Mouse (Mus musculus): Measurements from ENCODE around the gene Crip1. TPM values are rescaled to one million over a fixed set of nuclear protein-coding genes. Genes with fewer than 3 reads are reported as not detected.

Gene Crip1
- total RNA-seq, 1 experiment from 2014 or later = 28.9 TPM

DNA sequence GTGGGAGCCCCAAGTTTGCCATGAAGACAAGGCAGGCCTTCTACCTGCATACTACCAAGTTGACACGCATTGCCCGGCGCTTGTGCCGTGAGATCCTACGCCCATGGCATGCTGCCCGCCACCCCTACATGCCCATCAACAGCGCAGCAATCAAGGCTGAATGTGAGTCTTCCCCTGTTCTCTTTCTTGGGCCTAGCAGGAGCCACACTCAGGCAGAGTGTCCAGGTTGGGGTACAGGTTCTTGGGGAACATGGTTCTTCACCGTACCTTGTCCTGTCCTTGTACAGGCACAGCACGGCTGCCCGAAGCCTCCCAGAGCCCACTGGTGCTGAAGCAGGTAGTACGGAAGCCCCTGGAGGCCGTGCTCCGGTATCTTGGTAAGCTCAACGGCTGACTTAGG lies 14.5 kb upstream of the Crip1 start:
- DNase-seq = no peak

DNA sequence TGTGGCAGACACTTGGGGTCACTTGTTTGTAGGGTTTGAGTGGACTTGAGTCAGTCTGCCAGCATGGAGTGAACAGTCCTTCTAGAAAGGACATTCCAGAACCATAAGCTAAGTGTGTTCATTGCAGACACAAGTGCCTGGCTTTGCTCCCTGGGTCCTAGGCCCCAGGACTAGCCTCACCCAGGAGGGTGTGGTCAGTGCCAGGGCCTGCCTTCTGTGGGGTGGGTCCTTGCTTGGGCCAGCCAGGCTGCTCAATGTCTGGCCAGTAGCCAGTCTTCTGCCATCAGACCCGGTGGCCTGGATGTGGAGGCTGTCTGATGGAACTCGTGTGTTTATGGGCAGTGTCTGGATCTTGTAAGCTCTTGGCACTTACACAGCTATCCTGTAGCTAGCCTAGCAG lies 13.5 kb upstream of the Crip1 start:
- peak; percentile 31 for DNase-seq

DNA sequence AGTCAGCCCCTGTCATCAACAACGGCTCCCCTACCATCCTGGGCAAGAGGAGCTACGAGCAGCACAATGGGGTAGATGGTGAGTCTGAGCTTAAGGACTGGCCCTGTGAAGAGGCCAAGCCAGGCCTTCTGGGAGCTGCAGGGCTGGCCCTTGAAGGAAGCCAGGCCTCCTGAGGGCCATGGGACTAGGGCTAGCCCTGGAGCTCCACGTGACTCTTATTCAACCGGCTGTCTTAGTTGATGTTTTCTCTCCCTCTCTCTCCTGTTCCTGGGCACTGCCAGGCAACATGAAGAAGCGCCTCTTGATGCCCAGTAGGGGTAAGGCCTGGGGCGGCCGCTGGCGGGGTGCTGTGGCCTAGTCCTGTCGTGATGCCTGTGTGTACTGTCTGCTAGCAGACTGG lies 12.9 kb upstream of the Crip1 start:
- DNase-seq = no peak

DNA sequence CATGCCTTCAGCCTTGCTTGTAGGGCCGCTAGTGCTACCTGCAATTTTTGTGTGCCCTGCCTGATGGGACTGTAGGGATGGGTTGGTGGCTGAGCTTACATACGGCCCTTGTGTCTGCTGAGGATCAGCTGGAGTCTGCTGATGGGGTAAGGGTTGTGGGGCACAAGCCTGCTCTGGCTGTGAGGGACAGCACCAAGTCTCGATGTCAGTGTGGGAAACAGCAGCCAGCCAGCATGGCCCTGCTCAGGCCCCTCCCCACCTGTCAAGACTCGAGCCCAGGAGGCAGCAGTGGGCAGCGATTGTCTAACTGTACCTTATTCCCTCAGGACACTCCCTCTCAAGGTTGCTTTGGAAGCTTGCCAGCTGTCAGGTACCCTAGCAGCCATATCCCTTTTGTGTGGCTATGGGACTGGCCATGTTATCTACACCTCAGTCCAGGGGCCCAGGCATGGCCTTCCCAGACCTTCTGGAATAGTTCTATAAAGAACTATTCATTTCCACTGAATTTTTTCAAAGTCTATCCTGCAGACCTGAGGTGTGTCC lies 12.2 kb upstream of the Crip1 start:
- DNase-seq = no peak

DNA sequence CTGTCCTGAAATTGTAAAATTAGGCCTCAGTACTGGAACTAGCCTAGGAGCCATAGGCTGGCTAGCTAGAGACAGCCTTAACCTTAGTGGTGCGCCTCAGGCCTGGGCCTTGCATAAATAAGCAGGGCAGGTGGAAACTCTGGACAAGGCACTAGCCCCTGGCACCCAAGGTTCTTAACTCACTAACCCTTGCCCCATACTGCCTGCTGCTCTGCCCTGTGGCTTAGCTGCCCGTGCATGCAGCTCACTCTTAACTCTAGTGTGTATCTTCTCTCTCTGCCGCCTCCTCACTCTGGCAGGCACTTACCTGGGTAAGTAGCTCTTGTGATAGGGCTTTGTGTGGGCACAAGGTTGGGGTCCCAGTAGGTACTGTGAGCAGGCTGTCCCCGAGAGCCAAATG lies 11.6 kb upstream of the Crip1 start:
- DNase-seq = no peak

DNA sequence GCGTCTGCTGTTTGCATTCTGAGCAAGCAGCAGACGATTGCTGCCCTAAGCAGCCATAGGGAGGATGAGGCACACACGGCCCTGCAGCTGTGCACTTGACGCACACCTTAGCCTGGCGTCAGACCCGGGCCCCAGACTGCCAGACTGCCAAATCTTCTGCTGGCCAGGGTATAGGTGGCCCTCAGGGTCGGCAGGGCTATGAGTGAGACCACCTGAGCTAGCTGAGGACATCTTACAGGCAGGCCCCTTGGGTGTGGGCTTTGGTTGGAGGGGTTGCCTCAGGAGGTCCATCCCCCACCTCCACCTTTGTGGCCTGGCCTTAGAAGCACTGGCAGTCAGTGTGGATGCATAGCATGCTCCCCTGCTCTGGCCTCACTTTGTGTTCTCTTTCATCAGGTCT lies 10.7 kb upstream of the Crip1 start:
- no peak for DNase-seq

DNA sequence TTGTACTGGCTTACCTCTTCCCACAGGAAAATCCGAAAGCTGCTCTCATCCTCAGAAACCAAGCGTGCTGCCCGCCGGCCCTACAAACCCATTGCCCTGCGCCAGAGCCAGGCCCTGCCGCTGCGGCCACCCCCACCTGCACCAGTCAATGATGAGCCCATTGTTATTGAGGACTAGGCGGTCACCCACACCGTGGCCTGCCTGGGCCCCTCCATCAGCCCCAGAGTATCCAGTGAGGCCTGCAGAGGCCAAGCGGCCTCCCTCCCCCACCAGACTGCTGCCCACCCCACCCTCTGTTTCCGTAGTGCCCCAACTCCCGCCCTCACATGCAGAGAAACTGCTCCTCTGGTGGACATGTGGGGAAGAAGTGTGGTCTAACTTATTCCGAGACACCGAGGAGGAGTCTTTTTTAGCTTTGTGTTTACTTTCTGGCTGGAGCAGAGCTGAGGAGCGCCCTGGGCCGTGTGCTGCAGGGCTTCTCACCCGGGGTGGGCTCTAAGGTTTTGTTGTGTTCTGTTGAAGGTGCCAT lies 9.6 kb upstream of the Crip1 start:
- DNase-seq = no peak

DNA sequence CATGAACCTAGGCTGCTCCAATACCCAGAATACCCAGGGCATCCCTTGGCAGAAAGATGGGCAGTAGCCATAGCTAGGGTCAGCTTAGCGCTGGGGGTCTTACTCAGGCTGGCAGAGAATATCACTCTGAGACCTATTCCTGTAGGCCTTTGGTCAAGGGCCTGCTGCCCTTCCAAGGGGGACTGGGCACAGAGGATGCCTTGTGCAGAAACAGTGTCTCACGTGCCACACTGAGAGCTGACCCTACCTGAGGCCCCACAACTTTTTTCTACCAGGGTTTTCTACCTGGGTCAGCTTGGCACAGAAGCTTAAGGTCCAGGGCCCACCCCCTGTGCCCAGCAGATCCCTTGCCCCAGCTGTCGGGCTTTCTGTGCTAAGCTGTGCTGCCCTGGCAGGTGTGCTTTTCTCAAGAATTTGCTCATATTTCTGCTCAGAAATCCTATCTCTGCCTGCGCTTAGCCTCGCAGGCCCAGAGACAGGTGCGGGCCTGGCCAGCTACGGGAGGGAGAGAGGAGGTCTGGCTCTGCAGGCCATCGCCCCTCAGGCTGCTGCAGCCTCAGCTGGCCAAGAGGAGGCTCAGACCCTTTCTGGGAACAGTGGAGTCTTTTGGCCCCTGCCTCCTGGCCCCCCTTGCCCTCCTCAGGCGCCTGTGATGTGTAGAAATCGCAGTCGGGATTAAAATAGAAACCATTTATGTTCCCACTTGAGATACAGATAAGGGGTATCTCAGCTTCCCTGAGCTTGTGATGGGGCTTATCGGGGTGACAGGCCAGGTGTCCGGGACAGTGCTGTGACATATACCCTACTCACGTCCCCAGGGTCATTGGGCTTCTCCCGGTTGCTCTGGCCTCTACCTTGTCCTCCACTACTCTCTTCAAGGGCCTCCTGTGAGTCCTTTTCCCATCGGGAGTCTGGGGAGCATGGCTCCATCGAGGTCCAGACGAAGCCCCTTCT lies 8.6 kb upstream of the Crip1 start:
- no peak for DNase-seq

DNA sequence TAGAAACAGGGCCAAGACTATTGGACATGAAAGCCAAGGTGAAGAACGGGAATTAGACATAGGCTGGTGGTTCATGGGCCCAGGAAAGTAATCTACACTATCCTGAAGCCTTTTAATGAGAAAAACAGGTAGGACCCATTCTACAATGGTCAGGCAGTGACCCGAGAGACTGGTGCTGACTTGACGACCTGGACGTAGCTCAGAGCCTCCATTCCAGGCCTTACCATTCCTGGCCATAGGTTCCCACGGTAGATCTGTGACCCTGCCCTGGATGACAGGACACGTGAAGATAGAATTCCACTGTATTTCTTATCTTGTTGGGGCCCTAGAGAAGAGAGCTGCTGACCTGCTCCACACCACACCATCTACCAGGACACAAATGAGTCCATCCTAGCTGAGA lies 7.8 kb upstream of the Crip1 start:
- no peak for DNase-seq

DNA sequence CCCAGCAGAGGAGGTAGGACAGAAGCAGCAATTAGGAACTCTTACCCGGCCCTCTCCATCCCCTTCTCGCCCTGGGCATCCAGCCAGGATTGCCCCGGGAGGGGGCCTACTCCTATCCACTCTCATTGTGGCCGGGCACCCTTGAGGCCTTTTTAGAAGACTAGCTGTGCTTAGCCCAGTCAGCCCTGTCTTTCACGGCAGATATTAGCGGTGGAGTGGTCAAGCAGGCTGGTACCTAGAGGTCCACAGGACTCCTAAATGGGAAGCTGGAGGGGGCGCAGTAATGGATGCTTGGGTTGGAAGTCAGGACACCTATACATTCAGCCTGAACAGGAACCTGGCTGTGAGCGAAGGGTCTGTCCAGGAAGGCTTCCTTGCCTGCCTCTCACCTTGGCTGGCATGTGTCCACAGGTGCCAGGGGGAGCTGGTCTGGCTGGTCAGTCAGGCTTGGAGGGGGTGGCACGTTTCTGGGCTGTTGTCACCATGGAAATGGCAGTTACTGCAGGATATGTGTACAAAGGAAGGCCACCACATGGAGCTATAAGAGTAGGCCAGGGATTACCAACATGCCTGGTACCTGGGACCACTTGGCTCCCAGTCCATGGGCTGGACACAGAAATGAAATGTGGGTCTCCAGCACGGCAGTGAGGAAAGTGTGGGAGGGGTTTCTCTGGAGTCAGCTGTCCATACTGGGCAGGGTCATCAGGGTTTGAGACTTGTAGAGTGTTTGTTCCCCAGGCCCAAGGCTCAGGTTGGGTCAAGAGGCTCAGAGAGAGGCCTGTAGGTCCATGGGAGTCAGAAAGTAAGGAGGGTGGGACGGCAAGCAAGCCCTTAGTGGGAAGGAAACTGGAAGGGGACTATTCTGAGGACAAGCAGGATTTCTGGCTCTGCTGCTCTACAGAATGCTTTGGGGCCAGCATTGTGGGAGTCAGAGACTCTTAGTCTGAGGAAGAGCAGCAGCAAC lies 6.9 kb upstream of the Crip1 start:
- no peak for DNase-seq

DNA sequence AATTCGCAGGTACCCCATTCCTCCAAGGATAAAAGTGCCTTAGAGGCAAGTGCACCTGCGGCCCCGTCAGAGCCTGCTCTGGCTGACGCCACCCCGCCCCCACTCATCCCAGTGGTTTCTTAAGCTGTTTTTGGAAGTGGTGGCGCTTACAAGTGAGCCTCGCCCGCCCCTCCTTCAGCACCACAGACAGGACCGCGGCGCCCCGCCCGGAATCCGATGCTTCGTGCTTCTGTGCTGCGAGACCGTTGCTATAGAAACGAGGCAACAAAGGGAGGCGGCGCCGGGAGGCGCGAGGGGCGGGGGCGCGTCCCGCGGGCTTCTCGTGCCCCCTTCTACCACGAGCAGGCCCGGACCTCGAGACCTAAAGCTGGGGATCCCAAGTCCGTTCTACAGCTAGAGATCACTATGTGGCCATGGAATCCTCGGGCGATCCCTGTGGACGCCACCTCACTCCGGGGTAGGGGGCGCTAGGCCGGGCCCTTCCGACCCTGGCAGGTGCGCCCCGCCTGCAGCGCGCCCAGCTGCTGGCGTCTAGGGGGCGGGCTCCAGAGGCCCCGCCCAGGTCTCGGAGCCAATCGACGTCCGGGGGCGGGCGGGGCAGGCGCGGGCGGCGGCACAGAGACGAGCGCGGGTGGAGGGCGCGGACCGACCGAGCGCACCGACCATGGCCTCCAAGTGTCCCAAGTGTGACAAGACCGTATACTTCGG lies 6.1 kb upstream of the Crip1 start, which contains the start of gene Crip2:
Gene Crip2 (plus strand): TSS at position 329 of the 708 bp plus-strand sequence.
- peak; percentile 85 for DNase-seq

DNA sequence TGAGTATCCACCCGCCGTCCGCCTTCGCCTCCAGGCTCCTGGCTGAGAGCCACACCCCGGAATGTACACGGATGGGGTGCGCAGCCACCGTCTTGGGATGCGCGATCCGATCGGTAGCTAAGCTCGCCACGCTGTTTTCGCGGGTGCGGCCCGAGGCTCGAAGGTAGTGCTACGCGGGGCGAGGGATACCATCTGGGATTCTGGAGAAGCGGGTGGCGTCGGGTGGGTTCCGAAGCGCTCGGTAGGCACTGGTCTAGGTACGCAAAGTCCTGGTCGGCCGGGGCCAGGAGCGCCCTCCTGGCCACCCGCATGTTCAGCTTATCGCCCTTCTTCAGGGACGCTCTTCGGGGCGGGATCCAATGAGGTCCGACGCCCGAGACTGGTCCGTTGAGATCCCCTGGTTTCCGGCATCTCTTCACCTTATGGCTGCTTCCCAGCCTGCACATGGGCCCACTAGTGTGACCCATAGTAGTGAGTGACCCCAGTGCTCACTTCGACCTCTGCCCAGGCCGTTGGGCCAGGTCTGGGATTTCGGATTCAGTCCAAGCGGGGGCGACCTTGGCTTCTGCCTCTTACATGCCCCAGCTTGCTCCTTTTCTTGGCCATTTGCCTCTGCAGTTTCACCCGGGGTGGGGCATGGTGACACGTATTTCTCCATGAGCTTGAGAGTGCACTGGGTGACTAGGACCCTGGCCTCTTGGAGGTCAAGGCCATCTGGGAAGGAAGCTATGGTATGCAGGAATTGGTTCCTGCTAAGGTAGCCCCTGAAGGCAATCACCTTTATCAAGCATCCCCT lies 5.3 kb upstream of the Crip1 start:
- peak; percentile 37 for DNase-seq

DNA sequence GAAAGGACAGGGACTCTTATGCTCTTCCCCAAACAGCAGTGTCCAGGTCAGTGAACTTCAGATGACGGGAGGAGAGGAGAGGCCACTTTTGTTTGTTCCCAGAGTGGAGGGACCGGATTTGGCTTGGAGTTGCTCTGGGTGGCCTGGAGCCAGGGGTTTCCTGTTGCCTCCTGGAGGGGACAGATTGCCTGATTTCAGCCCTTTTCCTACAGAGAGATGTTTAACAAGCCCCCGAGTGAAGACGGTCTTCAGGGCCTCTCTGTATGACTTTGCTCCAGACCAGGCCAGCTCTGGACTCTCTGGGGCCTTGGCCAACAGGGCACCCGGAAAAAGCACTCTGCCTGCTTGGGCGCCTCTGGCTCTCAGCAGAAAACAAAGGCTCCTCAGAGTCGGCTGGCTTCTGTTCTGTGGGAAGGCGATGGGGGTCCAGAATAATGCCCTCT lies 4.6 kb upstream of the Crip1 start:
- peak; percentile 45 for DNase-seq

DNA sequence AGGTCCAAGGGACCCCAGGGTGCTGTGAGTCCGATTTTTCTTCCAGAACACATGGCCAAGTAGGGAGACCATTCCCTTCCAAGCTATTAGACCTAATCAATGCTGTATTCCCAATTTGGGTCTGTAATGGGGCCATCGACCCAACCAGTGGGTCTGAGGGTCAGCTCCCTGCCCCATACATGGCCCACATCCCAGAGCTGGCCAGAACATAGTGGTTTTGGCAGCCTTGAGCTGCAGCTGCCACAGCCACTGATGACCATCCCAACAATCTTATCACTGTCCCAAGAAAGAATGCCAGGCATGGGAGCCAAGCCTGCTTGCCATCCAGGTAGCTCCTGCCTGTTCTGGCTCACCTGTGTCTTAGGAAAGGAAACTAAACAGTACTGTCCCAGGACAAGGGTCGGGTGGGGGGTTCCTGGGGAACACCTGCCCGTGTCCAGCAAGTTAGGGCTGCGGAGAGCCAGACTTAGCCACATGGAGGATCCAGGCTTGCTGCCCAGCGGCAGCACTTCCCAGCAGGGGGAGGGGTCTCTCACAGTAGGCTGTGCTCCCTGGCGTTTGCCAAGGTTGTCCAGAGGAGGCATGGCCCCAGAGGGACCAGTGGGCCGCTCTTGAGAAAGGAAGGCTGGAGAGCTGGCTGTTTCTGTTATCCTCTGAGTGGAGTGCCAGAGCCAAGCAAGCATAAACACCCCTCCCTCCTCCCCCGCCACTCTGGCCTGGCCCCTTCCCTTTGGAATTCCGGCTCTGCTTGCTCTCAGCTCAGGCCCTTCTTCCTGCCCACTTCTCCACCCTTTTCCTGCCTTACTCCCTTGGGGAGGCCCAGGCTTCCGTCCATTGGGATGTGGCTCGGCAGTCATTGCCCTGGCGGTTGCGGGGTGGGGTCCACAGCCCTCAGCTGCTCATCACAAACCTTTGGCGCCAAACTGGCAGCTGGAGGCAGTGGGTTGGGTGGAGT lies 3.8 kb upstream of the Crip1 start:
- peak; percentile 59 for DNase-seq

DNA sequence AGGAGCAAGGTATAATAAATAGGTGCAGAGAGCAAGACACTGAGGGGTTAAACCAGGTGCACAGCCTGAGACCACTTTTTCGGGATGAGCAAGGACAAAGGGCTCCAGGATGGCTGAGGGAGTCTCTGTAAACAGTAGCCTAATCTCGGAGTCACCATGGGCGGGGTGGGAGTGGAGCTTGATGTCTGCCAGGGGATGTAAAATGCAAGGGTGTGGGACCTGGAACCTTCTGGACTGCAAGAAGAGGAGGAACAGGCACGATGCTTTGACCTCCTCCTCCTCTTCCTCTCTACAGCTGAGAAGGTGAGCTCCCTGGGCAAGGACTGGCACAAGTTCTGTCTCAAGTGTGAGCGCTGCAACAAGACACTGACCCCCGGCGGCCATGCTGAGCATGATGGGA lies 3.0 kb upstream of the Crip1 start:
- no peak for DNase-seq

DNA sequence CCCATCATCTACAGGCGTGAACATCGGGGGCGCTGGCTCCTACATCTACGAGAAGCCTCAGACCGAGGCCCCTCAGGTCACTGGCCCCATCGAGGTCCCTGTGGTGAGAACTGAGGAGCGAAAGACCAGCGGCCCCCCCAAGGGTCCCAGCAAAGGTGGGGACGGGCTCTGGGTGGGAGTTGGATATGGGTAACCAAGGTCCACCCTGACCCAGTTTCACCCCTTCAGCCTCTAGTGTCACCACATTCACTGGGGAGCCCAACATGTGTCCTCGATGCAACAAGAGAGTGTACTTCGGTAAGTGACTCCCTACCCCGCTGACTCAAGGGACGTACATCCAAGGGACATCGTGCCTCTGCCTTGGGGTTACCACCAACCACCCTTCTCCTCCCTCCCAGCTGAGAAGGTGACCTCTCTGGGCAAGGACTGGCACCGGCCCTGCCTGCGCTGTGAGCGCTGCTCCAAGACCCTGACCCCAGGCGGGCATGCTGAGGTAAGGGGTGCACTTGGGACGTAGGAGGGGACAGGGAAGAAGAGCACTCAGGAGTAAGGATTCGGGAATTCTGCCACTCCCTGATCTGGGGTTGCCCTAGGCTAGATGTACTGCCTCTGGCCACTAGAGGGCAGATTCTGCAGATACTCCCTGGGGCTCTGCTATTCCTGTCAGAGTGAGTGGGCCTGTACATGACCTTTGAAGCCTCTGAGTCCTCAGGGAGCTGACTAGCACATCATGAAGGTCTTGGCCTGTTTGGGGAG lies 1.9 kb upstream of the Crip1 start:
- peak; percentile 48 for DNase-seq

DNA sequence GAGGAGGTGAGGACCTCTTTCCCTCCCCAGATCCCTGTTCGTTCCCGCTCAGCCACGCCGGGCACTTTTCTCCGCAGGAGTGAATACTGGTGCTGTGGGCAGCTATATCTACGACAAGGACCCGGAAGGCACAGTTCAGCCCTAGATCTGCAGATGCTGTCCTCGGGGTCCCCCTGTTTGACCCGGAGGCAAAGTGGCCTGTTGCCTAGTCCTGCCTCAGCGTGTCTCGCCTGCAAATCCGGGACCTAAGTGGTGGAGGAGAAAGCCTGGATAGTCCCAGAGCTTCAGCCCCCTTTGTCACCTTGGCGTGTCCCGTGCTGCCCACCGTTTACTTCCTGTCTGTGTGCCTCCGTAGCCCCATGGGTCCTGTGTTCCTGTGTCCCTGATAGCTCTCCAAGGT lies 1.2 kb upstream of the Crip1 start:
- DNase-seq = no peak

DNA sequence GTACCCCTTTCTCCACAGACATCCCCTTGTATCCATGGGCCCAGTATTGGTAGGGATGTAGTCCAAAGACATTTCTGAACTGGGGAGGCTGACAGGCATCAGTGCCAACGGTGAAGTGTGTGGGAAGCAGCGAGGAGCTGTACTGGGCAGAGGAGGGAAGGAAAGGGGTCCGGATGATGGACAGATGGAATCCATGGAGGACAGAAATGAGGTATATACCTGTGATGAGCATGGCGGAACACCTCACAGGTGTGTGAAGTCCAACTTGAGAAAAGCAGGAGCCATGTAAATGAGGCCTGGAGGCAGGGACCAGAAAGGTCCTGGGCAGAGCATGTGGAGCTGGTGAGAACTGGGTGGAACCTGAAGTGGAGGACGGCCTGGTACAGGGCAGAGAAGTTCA lies 525 bp upstream of the Crip1 start:
- no peak for DNase-seq

DNA sequence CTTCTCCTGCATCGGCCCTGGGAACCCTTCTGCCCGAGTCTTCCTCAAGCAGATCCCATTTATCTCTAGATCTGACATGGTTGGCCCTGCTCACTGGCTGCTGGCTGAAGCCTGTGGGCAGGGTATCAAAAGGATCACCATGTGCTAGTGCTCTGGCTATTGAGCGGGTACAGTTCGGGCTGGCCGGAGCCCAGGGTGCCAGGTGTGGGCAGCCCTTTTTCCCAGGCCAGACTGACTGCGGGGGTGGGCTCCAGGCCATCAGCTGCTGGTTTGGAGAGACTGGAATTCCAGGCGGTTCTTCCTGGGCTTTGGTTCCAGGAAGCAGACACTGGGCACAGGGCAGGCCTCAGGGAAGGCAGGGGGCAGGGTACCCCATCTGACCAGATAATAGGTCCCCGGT lies 1.4 kb downstream of the Crip1 start:
- DNase-seq = no peak

All from adrenal gland, postnatal 25 days (tissue).